Mouse (Mus musculus) liver (tissue): ENCODE measurements around the gene Tbc1d2.

Experiments used
- DNase-seq: peaks from one replicate; pipeline ENCODE4 v3.0.0-alpha.2; 2020; ENCODE audit warnings: mixed read lengths

The Tbc1d2 gene

DNA sequence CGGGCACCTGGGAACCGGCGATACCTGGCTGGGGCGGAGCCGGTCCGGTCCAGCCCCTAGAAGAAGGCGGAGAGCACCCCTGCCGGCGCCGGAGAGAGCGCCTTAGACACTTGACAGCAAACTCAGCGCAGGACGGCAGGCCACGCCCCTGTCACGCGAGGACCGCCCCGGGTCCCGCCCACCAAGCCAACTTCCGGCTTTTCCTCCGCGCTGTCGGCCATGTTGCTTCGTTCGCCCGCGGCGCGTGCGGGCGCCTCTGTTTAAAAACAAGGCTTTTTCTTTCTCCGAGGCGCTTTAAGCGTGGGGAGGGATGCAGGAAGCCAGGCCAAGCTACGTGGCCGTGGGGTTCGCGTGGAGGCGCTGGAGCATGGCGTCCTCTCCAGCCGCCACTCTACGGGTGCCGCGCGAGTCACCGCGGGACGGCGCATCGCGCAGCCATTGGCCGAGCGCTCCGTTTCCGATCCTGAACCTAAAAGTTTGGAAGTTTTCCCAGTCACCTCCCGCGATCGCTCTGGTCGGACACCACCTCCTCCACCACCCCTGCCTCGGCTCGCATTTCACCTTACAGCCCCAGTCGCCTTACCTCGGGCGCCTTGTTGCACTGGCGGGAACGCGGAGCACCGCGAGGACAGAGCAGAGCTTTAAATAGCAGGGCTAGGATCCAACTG, at the start of gene Tbc1d2:
TSS of gene Tbc1d2 (minus strand) at position 124 of the 668 bp plus-strand sequence.
- DNase-seq, result peak; percentile 93

DNA sequence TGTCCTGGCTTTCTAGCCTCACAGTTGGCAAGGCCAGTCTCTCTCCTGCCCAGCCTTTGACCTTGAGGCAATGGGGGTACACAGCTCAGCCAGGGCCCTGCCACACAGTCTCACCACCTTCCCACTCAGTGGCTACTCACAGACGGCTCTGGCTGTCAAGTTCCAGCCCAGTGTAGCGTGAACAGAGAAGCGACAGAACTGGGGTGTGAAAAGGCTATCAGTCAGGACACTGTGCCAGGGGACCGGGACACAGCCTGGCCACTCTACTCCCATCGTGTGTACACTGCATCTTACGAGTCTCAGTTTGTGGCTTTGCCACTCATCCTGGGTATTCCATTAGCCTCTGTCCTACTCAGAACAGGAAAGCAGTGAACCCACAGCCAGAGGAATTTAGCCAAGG, 46.5 kb upstream of the Tbc1d2 start:
- DNase-seq, result no peak

DNA sequence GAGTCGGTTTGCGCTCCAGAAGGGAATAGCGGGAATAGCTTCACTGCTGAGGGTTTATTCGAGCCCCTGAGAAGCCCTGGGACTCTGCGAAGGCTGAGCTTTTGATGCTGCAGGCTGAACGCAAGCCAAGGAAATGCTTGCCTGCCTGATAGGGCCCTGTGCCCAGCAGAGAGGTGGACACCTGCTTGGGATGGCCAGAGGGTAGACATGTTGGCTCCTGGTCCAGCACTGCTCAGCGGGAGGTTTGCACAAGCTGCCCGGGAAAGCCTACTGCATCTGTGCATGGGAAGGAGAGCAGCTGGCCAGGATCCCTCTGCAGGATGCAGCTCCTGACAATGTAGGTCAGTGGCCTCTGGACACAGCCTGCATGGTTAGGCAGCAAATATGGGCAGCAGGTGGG, 40.6 kb upstream of the Tbc1d2 start:
- DNase-seq, result no peak

DNA sequence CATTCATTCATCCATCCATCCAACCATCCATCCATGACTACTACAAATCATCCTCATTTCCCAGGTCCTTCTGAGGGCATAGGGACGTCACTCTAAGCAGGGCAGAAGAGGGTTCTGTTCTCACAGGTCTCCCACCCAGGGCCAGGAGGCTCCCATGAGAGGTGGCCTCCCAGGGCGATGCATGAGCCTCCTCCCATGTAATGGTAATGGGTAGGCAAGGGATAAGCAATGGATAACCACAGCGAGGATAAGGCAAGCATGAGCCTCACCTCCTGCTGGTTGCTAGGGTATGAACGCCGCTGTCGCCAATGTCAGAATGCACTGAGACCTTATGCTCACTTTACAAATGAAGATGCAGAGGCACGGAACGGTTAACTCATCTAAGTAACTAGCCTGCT, 40.0 kb upstream of the Tbc1d2 start:
- DNase-seq, result no peak

DNA sequence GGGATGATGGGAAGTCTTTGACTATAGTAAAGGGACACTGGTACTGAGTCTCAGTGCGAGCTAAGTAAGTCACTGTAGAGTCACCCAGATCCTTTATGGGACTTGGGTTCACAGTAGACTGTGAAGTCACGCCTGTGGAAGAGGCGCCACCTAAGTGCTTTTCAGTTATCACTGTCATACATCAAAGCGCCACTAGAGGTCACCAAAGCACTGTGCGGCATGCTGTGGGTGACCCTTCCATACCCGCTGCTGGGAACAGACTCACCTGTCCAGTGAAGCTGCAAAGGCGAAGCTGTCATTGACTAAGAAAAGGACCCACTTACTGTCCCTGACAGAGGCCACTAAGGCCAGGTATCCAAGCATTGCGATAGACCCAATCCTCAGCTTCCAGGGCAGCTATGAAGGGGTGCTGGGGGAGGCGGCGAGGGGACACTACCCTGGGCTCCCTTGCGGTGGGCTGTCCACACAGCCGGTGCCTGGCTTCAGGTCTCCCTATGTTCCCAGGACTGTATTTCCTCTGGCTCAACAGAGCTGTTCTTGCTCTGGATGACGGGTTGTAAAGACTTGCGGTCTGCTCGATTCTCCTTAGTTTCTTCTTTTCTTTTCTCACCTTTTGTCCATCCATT, 39.5 kb upstream of the Tbc1d2 start:
- peak; percentile 62 for DNase-seq

DNA sequence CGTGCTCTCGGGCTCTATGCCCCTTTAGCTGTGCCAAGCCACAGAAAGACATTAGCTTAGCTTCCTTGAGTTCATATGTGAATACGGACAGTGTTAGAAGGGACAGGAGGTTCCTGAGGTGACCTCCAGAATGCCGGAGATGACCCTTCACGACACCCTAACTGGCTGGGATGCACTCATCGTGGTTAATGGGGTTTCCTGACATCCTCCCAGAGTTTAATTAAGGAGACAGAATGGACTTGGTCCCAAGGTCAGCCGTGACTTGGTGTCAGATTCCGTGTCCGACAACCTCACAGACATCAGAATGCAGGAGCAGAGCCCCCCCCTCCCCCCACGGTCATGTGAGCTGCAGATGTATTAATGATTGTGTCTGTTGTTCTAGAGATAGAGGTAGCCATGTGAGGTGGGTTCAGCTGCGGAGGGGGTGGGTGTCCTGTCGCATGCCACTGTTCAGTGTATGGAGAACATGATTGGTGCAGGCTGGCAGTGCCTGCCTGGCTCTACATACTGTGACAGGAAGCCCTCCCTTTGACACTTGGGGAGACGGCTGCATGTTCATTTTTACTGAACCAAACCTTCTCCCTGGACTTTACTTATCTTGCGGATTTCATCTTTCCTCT, 38.3 kb upstream of the Tbc1d2 start:
- DNase-seq, result no peak

DNA sequence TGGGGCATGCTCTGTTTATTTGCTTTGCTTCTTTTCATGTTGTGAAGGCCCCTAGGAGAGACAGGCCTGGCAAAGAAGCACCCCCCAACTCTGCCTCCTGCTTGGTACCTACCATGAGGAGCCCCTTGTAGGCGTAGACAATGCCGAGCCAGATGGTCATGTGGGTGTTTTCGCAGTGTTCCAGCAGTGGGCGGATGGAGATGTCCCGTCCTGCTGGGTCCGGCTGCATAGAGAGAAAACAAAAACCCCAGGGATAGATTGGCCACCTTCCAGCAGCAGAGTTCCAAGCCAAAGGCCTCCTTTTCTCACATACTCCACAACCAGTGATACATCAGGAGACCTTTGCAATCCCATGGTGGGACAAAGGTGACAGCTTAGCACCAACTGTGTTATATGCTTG, 34.2 kb upstream of the Tbc1d2 start:
- DNase-seq, result no peak

DNA sequence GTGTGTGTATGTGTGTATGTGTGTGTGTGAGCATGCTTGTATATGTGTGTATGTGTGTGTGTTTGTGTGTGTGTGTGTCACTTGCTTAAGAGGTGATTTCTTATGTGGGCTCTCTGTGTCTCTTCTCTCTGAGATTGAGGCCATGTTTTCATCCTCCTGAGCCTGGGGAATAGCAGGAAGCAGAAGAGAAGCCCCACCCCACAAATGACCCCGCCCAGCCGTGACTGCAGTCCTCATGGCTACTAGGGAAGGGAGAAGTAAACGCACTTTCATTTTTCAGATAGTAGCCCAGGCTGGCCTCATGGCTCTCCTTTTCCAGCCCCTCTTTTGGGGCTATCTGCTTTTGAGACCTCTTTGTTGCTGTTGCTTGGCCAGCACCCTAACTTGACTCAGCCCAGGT, 26.6 kb upstream of the Tbc1d2 start:
- peak; percentile 39 for DNase-seq

DNA sequence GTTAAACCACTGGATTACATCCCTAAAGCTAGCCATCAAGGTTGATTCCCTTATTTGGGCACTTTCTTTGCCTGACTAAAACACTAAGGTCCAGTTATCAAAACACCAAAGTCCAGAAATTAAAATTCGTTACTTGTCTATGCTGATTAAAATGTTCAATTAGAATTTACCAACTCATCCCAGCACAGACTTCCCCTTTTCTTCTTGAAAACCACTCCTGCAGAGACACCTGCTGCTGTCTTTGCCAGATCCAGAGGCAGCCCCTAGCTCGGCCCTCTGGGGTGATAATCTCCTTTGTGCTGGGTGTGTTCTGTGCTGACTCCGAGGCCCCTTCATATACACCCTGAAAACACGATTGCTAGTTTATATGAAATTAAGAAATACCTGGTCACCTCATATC, 26.0 kb upstream of the Tbc1d2 start:
- DNase-seq, result peak; percentile 21

DNA sequence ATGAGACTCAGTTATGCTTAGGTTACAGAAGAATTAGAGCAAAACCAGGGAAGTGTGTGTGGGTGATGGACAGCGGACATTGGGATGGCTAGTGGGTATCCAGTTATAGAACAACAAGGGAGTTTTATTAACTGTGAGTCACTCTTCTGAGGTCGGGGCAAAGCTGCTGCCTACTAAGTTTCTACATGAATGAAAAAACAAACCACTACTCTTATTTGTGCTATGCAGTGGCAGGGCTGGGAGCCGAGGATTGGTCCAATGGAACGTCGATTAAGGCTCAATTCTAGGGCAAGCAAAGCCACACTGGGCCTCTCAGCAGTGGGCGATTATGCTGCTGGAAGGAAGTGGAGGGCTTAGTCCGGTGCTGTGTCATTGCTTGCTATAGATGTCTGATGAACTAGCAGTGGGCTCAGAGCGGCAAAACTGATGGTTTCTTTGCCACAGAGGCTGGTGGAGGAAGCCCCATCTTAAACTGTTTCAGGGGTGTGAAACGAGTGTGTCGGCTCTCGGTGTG, 25.3 kb upstream of the Tbc1d2 start:
- no peak for DNase-seq

DNA sequence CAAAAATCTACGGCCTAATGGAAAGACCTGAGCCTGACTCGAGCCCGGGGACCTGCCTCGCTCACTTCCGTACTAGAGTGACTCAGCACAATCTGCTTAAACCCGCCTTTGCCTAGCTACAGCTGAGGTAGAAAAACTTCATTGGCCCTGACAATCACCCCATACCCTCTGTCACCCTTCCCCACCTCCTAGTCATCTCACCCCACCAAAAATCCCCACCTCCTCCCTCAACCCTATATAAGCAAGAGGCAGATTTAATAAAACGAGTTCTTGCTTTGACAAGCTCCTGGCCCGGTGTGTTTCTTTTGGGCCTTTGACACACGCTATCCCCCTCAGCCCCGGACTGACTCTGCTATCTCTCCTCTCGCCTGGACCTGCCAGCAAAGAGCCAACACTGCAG, 18.6 kb upstream of the Tbc1d2 start:
- no peak for DNase-seq

DNA sequence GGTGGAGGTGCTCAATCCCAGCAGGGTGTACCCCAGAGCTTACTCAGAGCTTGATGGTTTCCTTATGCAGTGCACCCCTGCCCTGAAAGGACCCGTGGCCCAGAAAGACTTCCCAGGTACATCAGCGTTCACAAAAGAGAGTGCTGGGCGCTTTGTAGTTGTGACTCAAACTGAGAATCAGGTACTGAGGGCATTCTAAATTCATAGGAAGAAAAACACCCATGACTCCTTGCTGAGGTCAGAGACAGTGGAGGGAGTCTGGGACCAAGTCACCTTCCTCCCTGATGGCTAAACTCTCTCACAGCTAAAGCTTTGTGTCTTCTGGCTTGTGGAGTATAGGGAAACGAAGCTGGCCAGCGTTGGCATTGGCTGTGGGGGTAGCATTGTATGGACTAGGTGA, 16.4 kb upstream of the Tbc1d2 start:
- no peak for DNase-seq

DNA sequence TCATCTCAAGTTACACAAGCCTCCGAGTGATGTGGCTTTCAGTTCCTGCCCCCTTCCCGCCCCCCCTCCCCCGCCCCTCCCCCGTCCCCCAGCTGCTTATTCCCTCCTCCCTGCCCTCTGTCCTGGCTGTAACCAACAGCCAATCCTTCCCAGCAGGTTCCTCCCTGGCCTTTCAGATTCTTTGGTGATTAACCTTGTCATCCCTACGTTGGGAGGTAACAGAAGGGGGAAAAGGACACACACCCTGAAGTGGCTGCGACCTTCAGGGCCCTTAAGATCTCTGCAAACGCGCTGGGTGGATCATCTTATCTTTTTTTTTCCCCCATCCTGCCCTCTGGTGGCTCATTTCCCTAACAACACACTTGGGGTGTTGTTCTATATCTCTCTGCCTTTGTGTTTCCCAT, 15.4 kb upstream of the Tbc1d2 start:
- DNase-seq, result no peak

DNA sequence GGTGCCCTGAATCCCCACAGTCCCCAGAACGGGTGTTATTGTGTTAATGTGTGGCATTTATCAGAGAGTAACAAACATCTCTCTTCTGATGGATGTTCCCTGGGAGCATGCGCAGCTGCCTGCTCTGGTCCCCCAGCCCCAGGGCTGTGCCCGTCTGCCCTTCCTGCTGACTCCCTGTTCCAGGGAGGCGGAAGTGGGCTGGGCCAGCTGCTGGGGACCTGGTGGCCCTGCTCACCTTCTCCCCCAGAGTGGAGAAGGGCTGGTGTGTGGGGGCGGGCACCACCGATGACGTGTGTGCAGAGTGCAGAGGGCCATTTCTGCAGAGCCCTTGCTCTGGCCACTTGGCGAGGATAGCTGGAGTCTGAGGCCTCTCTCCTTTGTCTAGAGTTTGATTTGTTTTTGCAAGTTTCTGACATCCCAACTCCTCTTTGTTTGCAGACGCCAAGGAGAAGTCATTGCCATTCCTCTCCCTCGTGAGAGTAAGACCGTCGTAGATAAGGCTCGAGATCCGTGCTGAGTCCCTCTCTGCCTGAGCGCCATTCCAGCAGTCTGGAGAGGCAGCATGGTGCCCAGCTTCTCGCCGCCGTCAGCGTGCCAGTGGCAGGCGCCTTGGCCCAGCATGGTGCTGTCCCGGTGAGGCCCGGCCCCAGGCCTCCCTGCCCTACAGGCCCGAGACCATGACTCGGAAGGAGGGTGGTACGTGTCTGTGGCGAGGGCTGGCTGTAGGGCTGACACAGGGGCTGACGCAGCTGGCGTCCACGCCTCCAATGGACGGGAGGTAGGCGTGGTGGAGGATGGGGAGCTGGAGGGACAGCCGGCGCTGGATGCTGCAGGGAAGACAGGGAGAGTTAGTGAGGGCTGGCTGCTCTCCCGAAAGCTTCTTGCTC, 14.4 kb upstream of the Tbc1d2 start:
- DNase-seq, result peak; percentile 74

DNA sequence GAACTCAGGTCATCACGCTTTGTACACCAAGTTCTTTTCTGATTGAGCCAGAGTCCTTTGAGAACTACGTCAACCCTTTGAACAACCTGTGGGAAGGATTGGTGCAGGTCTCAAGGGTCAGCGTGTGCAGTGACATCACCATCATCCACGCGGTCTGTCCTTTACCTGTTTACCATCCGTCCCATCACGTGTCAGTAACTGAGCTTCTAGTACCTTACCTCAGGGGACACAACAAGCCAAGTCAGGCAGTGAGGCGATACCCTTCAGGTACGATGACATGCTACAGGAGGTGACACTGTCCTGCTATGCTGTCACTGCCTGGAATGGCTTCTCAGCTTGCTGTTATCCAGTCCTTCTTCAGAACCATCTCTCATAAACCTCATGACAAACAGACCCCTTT, 11.4 kb upstream of the Tbc1d2 start:
- DNase-seq, result no peak

DNA sequence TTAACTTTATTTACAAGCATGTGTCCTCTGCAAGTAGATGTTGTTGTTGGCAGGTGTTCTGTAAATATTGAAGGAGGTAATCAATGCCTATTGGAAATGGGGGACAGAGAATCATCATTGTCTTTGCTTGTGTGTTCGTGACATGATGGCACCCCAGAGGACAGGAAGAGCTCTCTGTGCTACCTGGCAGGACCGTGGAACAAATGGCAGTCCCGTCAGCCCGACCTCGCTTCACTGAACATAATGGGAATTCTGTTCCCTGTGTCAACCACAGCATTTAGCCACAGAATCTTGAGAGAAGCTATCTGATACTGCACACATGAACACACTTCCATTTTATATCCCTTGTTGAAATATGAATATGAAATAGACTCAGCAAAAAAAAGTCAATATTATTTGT, 8.9 kb upstream of the Tbc1d2 start:
- no peak for DNase-seq

DNA sequence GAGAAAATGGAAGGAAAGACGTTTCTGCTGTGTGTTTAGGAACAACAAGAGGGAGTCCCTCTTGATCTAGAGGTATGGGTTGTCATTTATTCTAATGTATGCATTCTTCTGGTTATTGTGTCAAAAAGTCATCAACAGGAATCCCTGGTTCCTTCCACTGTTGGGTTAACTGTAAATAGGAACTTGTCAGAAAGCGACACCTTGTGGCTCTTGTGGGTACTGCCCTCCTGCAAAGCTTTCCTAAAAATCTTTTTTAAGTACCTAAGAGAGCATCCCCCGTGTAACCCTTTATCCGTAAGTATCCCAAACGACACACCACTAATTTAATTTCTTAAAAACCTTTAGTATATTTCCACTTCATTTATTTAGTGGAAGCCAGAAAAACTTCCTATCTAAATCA, 7.1 kb upstream of the Tbc1d2 start:
- peak; percentile 77 for DNase-seq

DNA sequence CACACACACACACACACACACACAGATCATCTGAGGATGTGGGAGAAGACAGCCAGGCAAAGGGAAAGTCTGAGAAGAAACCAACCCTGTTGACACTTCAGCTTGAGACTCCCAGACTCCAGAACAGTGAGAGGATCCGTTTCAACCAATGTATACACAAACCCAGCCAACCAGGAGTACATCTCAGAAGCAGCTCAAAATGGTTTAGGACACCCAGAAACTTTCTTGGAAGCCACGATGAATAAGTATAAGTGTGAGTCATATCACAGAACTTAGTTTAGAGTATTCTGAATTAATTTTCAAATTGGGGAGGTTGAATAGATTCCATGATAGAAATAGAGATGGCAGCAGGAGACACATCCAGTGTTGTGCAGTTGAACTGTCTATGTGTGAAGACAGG, 5.9 kb upstream of the Tbc1d2 start:
- no peak for DNase-seq

DNA sequence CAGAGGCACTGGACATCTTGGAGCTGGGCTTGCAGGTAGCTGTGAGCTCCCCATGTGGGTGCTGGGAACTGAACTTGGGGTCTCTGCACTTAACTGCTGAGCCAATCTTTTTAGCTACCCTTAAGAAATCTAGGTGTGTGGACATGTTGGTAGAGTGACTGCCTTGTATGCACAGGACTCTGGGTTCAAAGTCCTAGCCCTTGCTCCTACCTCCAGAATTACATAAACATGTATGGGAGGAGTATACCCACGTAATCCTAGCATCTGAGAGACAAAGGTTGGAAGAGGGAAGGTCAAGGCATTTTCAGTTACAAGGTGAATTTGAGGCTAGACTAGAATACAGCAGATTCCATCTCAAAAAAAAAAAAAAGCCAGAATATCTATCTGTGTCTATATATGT, 5.3 kb upstream of the Tbc1d2 start:
- DNase-seq, result no peak

DNA sequence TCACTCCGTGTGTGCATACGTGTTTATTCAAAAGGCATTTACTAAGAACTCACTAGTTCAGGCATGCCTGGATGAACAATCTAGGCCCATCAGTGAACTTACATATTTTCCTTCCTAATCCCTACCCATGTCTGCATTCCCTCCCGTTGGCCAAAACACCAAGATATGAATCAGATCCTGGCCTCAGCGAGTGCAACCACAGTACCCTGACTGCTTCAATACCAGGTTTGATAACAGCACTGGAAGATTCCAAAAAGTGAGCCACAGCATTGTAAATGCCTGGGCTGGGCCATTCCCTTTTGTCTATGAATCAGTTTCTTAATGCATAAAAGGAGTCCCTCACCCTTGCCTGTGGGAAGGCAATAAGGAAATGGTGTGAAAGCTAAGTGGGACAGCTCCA, 848 bp downstream of the Tbc1d2 start:
- no peak for DNase-seq

DNA sequence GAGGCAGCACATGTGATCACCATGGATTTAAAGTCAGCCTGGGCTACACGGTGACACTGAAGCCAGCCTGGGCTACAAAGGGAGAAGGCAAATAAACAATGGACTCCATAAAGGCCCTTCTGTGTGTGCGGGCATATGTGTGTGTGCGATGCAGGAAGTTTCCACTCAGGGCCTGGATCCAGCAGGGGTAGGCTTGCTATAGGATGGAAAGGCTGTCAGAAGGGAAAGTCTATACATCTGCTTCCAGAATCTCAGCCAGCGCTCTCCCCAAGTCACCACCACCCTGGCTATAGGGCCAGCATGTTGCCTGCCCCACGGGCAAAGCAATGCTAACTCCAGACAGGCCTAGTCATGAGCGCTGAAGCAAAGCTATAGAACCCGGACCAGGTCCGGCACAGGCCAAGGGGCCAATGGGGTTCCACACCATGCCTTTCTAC, 6.3 kb downstream of the Tbc1d2 start:
- no peak for DNase-seq

DNA sequence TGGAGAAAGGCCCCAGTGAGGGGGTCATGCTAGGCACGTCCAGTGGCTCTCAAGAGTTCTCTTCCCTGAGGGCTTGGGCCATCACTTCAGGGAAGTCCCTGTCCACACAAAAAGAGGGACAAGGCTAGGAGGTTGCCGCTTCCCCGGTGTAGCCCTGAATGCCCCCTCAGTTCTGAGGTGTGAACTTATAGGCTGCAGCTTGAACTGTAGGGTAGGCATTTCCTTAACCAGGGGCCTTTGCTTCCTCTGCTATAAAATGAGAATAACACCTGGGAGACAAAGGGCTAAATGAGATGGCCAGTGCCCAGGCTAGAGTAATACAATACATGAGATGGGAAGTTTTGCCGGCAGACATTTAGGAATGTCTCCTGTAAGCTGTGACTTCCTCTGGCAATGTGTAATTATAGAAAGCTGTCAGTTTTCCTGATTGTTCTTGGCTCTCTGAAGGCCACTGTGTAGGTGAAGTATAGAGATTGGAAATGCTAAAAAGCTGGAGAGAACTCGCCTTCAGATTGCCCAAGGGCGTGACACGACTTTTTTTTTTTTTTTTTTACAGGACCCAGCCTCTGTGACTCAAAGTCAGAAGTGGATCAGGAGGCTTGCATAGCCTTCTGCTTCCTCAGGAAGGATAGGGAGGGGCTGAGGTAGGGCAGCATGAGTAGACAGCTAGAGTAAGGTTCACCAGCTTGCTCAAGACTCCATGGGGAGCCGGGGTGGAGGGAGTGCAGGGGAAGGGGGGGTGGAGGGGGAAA, 6.9 kb downstream of the Tbc1d2 start:
- peak; percentile 32 for DNase-seq

DNA sequence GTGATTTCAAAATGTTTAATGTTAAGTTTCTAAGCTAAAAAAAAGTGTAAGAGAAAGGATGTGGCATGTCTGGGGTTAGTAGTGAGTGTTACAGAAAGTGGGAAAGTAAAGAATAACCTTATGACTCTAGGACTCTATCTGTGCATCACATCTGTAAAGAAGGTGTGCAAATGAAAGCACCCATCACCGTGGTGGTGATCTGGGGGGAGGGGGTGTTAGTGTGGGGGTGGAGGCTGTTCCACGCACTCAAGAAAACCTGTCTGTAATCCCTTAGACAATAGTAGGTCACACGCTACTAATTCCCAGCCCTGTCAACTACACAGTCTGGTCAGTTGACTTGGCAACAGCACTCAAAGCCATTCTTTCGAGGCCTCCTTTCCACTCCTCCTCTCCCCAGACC, 8.7 kb downstream of the Tbc1d2 start:
- DNase-seq, result no peak
